Mouse (Mus musculus) olfactory bulb, adult 2 months (tissue): Measurements from ENCODE around the gene Prkag2. TPM values are rescaled to one million over a fixed set of nuclear protein-coding genes. Genes with fewer than 3 reads are reported as not detected.

Experiments used
- H3K27ac ChIP-seq: fragments of 200-500 bp; 2 replicates; pipeline ENCODE4 v1.5.1; 2012; ENCODE audit warnings: low read depth, low read length; ENCODE audit not compliant: insufficient read depth
- H3K4me1 ChIP-seq: fragments of 200-500 bp; 2 replicates; pipeline ENCODE4 v1.6.1; 2012; ENCODE audit warnings: low read length; ENCODE audit not compliant: control insufficient read depth, insufficient read depth
- H3K4me3 ChIP-seq: fragments of 200-500 bp; 2 replicates; pipeline ENCODE4 v1.5.1; 2012; ENCODE audit warnings: mild to moderate bottlenecking, low read depth, low read length, moderate library complexity; ENCODE audit not compliant: insufficient read depth
- CTCF ChIP-seq: fragments of 200-500 bp; IDR thresholded peaks from 2 replicates; pipeline ENCODE4 v1.5.1; 2012; ENCODE audit warnings: low read depth, mild to moderate bottlenecking, low read length, moderate library complexity; ENCODE audit not compliant: insufficient read depth
- POLR2A ChIP-seq: fragments of 200-500 bp; IDR thresholded peaks from 2 replicates; pipeline ENCODE4 v1.6.1; 2012; ENCODE audit warnings: mild to moderate bottlenecking, low read depth, low read length, moderate library complexity; ENCODE audit not compliant: insufficient read depth
- WGBS: fragments of 180-500 bp; shearing (Covaris S2); methylation state at CpG from one replicate; pipeline ENCODE4 v1.1.7; 2018; 5-methylcytosine and 5-hydroxymethylcytosine counted together
- polyA plus RNA-seq: library from polyadenylated mRNA; stranded (reverse); fragments of >200 nt; gene quantifications from 2 replicates; pipeline ENCODE4 v1.2.4, GENCODE M21; 2012; ENCODE audit warnings: low replicate concordance; ENCODE audit not compliant: missing spikeins, insufficient read depth, insufficient read length

Prkag2 gene
- polyA plus RNA-seq, 1 experiment, result not detected

GRCm38 (mm10) chr5:24960791-24961190 is 139.7 kb downstream of the Prkag2 start:
- Histone ChIP-seq H3K4me3 (no peak overlapping the region), H3K4me1 (peaks cover 9% of the 10 kb centered on the region; the same call in 1 of the 2 replicates), H3K27ac (no peak overlapping the region)
- no peak for TF ChIP-seq POLR2A
- no peak for TF ChIP-seq CTCF
- 70% methylated on average over 5 of the region's 5 CpGs for WGBS

- no peak overlapping the region for H3K4me3 ChIP-seq
- WGBS, result 84% methylated on average over 3 of the region's 3 CpGs
- TF ChIP-seq POLR2A (no peak), CTCF (no peak)
- H3K27ac ChIP-seq, result no peak overlapping the region
- H3K4me1 ChIP-seq, result peaks cover 9% of the 10 kb centered on the region; the same call in 1 of the 2 replicates
Measured at GRCm38 (mm10) chr5:24959758-24960157, 140.7 kb downstream of the Prkag2 start.

GRCm38 (mm10) chr5:24958596-24958995 is 141.8 kb downstream of the Prkag2 start:
- Histone ChIP-seq H3K27ac (no peak overlapping the region), H3K4me3 (no peak overlapping the region), H3K4me1 (peaks cover 11% of the 10 kb centered on the region; the same call in 1 of the 2 replicates)
- 92% methylated on average over 5 of the region's 5 CpGs for WGBS
- TF ChIP-seq CTCF, result no peak
- no peak for TF ChIP-seq POLR2A

- Histone ChIP-seq H3K27ac (no peak overlapping the region), H3K4me3 (no peak overlapping the region), H3K4me1 (peaks cover 18% of the 10 kb centered on the region)
- 91% methylated on average over 7 of the region's 7 CpGs for WGBS
- no peak for TF ChIP-seq POLR2A
- no peak for TF ChIP-seq CTCF
Measured at GRCm38 (mm10) chr5:24956891-24957290, 143.6 kb downstream of the Prkag2 start.

DNA sequence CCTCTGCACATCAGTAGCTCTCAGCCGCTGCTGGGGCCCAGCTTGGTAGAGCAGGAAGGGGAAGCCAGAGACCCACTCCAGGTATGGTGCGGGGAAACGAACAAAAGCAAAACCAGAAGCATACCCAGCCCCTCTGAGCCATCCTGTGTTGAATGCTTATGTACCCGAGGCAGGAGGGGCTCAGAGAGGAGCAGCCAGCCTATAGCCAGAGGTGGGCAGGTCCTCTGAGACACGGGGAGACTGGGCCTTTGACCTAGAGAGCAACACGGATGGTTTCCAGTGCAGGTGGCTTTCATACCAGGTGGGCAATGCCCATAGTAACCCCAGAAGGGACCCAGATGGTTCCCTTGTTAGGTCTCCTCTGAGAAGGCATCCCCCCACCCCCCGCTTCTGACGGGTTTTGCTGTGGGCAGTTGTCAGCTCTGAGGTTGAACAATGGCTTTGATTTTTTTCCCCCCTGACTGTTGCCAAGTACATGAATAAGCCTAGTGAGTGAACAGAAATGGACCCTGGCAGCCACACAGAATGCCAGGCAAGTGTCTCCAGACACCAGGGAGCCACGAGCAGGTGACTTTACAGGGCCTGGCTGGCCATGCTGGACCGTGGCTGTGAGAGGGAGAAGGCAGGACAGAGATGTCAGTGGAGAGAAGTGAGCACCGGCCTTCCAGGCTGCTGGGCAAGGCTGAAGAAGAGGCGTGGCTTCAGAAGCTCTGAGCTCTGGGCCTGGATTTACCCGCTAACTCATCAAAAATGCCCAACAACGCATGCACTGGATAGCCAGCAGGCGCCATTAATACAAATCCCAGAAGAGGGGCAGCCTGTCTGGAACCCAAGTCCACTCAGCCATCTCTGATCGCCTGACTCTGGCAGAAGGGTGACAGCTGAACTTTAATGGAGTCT is 147.3 kb downstream of the Prkag2 start:
- WGBS, result 57% methylated on average over 16 of the region's 16 CpGs
- Histone ChIP-seq H3K4me1 (peaks cover 10% of the 10 kb centered on the region), H3K27ac (no peak overlapping the region), H3K4me3 (no peak overlapping the region)
- no peak for TF ChIP-seq POLR2A
- TF ChIP-seq CTCF, result no peak

DNA sequence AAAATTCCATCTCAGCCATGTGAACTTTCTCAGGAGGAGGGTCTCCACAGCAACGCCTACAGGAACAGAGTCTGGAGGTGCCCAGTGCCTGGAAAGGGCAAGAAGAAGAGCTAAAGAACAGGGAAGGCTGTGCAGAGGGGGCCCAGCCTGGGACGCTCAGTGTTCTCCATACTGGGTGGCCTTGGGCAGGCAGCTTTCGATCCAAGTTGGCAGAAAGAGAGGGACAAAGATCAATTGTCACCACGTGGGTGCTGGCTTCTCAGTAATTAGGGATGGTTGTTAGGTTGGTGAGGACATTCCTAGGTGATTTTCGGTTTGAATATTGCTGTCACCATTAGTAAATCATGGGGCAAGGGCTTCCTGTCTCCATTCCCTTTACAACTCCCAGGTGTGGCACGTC is 148.2 kb downstream of the Prkag2 start:
- no peak for TF ChIP-seq POLR2A
- TF ChIP-seq CTCF, result no peak
- peaks cover 12% of the 10 kb centered on the region for H3K4me1 ChIP-seq
- no peak overlapping the region for H3K4me3 ChIP-seq
- 75% methylated on average over 6 of the region's 6 CpGs for WGBS
- H3K27ac ChIP-seq, result no peak overlapping the region

DNA sequence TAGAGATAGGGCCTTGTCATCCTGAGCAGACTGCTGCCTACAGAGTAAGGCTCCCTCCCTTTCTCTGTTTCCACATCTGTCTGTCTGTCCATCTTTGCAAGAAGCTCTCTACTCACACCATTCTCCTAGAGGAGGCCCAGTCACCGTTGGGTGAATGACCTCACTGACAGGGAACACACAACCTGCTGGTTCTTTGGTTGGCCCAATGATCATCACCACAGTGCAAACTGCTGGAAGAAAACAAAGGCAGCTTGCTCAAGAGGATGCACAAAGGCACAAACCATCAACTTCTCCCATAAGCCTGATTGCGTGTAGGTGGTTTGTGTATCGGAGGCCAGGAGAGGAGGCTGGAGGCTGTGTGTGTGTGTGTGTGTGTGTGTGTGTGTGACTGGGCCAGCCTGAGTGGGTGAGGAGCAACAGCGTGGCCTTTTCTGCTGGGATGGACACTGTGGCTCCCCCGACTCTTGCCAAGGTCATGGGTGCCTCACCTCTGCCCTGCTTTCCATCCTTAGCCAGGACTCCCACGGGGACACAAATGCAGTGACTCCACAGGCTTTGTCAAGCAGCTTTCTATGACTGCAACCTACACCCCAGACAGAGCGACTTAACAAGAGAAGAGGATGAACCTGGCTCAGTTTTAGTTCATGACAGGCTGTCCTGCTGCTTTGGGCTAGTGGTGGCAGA is 149.4 kb downstream of the Prkag2 start:
- no peak overlapping the region for H3K27ac ChIP-seq
- TF ChIP-seq POLR2A, result no peak
- TF ChIP-seq CTCF, result no peak

DNA sequence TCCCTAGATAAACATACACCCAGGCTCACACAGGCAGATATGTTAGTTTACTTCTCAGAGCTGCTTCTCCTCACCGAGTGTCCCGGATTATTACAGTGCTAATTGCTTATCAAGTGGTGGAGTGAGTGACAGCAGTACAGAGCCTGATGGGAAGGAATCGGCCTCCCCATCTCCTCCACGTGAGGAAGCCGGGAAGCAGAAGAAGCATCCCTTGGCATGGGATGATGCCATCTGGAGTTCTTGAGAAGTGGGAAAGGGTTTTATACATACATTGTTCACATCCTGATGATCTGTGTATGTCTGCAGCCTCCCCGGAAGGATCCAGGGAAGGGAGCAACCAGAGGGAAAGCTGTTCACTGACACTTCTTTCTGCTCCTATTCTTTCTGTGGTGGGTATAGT is 150.4 kb downstream of the Prkag2 start:
- H3K4me3 ChIP-seq, result no peak overlapping the region
- H3K27ac ChIP-seq, result no peak overlapping the region
- TF ChIP-seq POLR2A, result no peak
- TF ChIP-seq CTCF, result no peak
- H3K4me1 ChIP-seq, result peaks cover 13% of the 10 kb centered on the region
- 84% methylated on average over 6 of the region's 6 CpGs for WGBS

More for the DNA sequence above, 149.4 kb downstream of the Prkag2 start:
- no peak overlapping the region for H3K4me3 ChIP-seq
- H3K4me1 ChIP-seq, result peaks cover 13% of the 10 kb centered on the region
- 85% methylated on average over 7 of the region's 7 CpGs for WGBS

DNA sequence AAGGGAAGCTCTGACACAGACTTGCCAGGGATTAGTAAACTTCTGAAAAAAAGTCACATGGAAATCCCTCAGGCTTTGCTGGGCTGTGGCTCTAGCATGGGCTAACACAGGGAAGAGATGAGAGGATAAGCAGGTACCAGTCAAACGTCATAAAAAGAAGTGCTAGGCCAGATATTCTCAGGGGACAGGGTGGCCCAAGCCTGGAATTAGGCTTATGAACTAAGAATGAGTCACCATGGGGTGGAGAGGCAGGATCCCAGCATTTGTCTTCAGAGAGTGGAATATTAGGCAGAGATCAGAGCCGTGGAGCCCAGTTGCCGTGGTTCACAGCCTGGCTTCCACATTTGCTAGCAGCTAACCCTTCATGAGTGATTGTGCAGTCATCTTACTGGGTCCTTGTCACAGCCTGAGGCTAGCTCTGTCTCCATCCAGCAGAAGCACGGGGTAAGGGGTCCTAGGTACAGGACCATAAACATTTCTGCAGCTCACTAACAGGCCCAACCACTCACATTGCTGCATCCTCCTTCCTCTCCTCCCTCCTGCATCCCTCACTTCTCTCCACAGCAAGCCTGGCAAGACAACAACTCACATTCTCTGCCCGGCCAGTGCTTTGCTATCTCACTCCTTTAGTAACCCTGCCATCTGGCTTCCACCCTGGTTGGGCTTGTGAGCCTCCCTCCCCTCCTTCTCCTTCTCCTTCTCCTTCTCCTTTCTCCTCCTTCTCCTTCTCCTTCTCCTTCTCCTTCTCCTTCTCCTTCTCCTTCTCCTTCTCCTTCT is 162.2 kb downstream of the Prkag2 start:
- no peak overlapping the region for H3K4me3 ChIP-seq
- WGBS, result 43% methylated on average over 5 of the region's 5 CpGs
- H3K27ac ChIP-seq, result no peak overlapping the region
- no peak for TF ChIP-seq CTCF
- no peak for TF ChIP-seq POLR2A
- peaks cover 6% of the 10 kb centered on the region; the same call in 1 of the 2 replicates for H3K4me1 ChIP-seq
